Mouse (Mus musculus) MEL (cell line): ENCODE results near the gene Grm2. TPM values are rescaled to one million over a fixed set of nuclear protein-coding genes. Genes with fewer than 3 reads are reported as not detected.

Experiments used
- DNase-seq: peaks from one replicate; pipeline ENCODE4 v3.0.0; 2011; ENCODE audit warnings: low read depth, low spot score
- H3K27ac ChIP-seq: 2 replicates; pipeline ENCODE4 v1.5.1; 2012; ENCODE audit warnings: low read depth, mild to moderate bottlenecking, control low read depth, low read length, moderate library complexity; ENCODE audit not compliant: control insufficient read depth
- H3K27me3 ChIP-seq, 2 experiments: fragments of 150-350 bp in 1 of 2; sonication (generic) in 1 of 2; 2 replicates each; pipeline ENCODE4 v1.6.1; 2012; ENCODE audit warnings: low read length in 2 of 2, mild to moderate bottlenecking in 2 of 2, improper control_type of control experiment in 1 of 2, moderate library complexity in 1 of 2; ENCODE audit not compliant: insufficient read depth in 2 of 2, control insufficient read depth in 1 of 2
- H3K36me3 ChIP-seq, 2 experiments: 2 replicates each; pipeline ENCODE4 v1.6.1; 2012 to 2014; ENCODE audit warnings: low read length in 2 of 2, improper control_type of control experiment in 1 of 2, inconsistent platforms in 1 of 2, mild to moderate bottlenecking in 1 of 2; ENCODE audit not compliant: insufficient read depth in 2 of 2, control insufficient read depth in 1 of 2
- H3K4me1 ChIP-seq, 2 experiments: fragments of 150-350 bp in 1 of 2; sonication (generic) in 1 of 2; 2 replicates each; pipeline ENCODE4 v1.6.1; 2012; ENCODE audit warnings: low read length in 2 of 2, improper control_type of control experiment in 1 of 2, mild to moderate bottlenecking in 1 of 2; ENCODE audit not compliant: insufficient read depth in 2 of 2, control insufficient read depth in 1 of 2
- H3K4me3 ChIP-seq, 2 experiments: fragments of 150-350 bp in 1 of 2; sonication (generic) in 1 of 2; 2 replicates each; pipeline ENCODE4 v1.5.1; 2012; ENCODE audit warnings: low read depth in 2 of 2, low read length in 2 of 2, mild to moderate bottlenecking in 2 of 2, moderate library complexity in 2 of 2, control low read depth in 1 of 2, improper control_type of control experiment in 1 of 2; ENCODE audit not compliant: control insufficient read depth in 1 of 2, insufficient read depth in 1 of 2
- H3K79me2 ChIP-seq: 2 replicates; pipeline ENCODE4 v1.6.1; 2012; ENCODE audit warnings: mild to moderate bottlenecking, low read length, moderate library complexity; ENCODE audit not compliant: control insufficient read depth, poor library complexity, insufficient read depth
- H3K9ac ChIP-seq: 2 replicates; pipeline ENCODE4 v1.6.1; 2012; ENCODE audit warnings: low read depth, mild to moderate bottlenecking, control low read depth, low read length, moderate library complexity; ENCODE audit not compliant: control insufficient read depth, poor library complexity, severe bottlenecking
- H3K9me3 ChIP-seq: fragments of 150-350 bp; sonication (generic); replicated peaks from 2 replicates; pipeline ENCODE4 v1.6.1; 2012; ENCODE audit warnings: mild to moderate bottlenecking, low read length, improper control_type of control experiment, moderate library complexity; ENCODE audit not compliant: insufficient read depth
- CHD2 ChIP-seq: IDR thresholded peaks from 2 replicates; pipeline ENCODE4 v1.6.1; 2011; ENCODE audit warnings: low read length, improper control_type of control experiment
- CTCF ChIP-seq, 3 experiments: IDR thresholded peaks in 2 of 3; conservative IDR thresholded peaks in 1 of 3; 2 replicates each; pipeline ENCODE4 v1.5.1; 2011 to 2012; ENCODE audit warnings: low read length in 3 of 3, low read depth in 2 of 3, mild to moderate bottlenecking in 2 of 3, improper control_type of control experiment in 1 of 3, inconsistent platforms in 1 of 3, mixed read lengths in 1 of 3, moderate library complexity in 1 of 3; ENCODE audit not compliant: control insufficient read depth in 1 of 3, insufficient read depth in 1 of 3, poor library complexity in 1 of 3, severe bottlenecking in 1 of 3
- E2F4 ChIP-seq: IDR thresholded peaks from 2 replicates; pipeline ENCODE4 v1.6.1; 2011; ENCODE audit warnings: low read depth, low read length, improper control_type of control experiment, borderline replicate concordance
- ELF1 ChIP-seq: IDR thresholded peaks from 2 replicates; pipeline ENCODE4 v1.6.1; 2014; ENCODE audit warnings: low read depth, mild to moderate bottlenecking, inconsistent platforms, low read length, improper control_type of control experiment, moderate library complexity
- EP300 ChIP-seq, 2 experiments: IDR thresholded peaks; 2 replicates each; pipeline ENCODE4 v1.6.1; 2011; ENCODE audit warnings: improper control_type of control experiment in 2 of 2, low read length in 2 of 2, low read depth in 1 of 2, mild to moderate bottlenecking in 1 of 2
- ETS1 ChIP-seq: IDR thresholded peaks from 2 replicates; pipeline ENCODE4 v1.6.1; 2012; ENCODE audit warnings: low read depth, mild to moderate bottlenecking, inconsistent platforms, low read length, improper control_type of control experiment, moderate library complexity
- HCFC1 ChIP-seq: IDR thresholded peaks from 2 replicates; pipeline ENCODE4 v1.6.1; 2012; ENCODE audit warnings: low read depth, mild to moderate bottlenecking, inconsistent platforms, low read length, improper control_type of control experiment, moderate library complexity
- JUND ChIP-seq: IDR thresholded peaks from 2 replicates; pipeline ENCODE4 v1.6.1; 2011; ENCODE audit warnings: low read depth, mild to moderate bottlenecking, improper control_type of control experiment, low read length
- MAFK ChIP-seq: IDR thresholded peaks from 2 replicates; pipeline ENCODE4 v1.6.1; 2011; ENCODE audit warnings: low read depth, mild to moderate bottlenecking, low read length, improper control_type of control experiment, borderline replicate concordance
- MAX ChIP-seq: IDR thresholded peaks from 2 replicates; pipeline ENCODE4 v1.6.1; 2011; ENCODE audit warnings: low read length, improper control_type of control experiment
- MEF2A ChIP-seq: IDR thresholded peaks from 2 replicates; pipeline ENCODE4 v1.6.1; 2014; ENCODE audit warnings: low read depth, mild to moderate bottlenecking, inconsistent platforms, low read length, improper control_type of control experiment; ENCODE audit not compliant: poor library complexity, insufficient replicate concordance, severe bottlenecking; ENCODE audit errors: extremely low read depth
- MYC ChIP-seq: IDR thresholded peaks from 2 replicates; pipeline ENCODE4 v1.6.1; 2011; ENCODE audit warnings: low read depth, mild to moderate bottlenecking, low read length, improper control_type of control experiment, moderate library complexity
- POLR2AphosphoS2 ChIP-seq: IDR thresholded peaks from 2 replicates; pipeline ENCODE4 v1.6.1; 2011; ENCODE audit warnings: low read length, improper control_type of control experiment
- POLR2AphosphoS5 ChIP-seq: IDR thresholded peaks from 2 replicates; pipeline ENCODE4 v1.6.1; 2012; ENCODE audit warnings: low read depth, borderline replicate concordance, mild to moderate bottlenecking, inconsistent platforms, low read length, moderate library complexity, mixed read lengths
- RAD21 ChIP-seq: IDR thresholded peaks from 2 replicates; pipeline ENCODE4 v1.6.1; 2011; ENCODE audit warnings: mild to moderate bottlenecking, low read depth, low read length, improper control_type of control experiment
- RCOR1 ChIP-seq: IDR thresholded peaks from 2 replicates; pipeline ENCODE4 v1.6.1; 2012; ENCODE audit warnings: low read depth, mild to moderate bottlenecking, inconsistent platforms, low read length, improper control_type of control experiment
- SIN3A ChIP-seq: IDR thresholded peaks from 2 replicates; pipeline ENCODE4 v1.6.1; 2012; ENCODE audit warnings: low read length, improper control_type of control experiment, inconsistent platforms
- SMC3 ChIP-seq: IDR thresholded peaks from 2 replicates; pipeline ENCODE4 v1.6.1; 2011; ENCODE audit warnings: low read depth, low read length, improper control_type of control experiment
- TAL1 ChIP-seq: IDR thresholded peaks from 2 replicates; pipeline ENCODE4 v1.6.1; 2012; ENCODE audit warnings: mild to moderate bottlenecking, inconsistent platforms, low read length, moderate library complexity, mixed read lengths
- TBP ChIP-seq: IDR thresholded peaks from 2 replicates; pipeline ENCODE4 v1.8.0; 2011; ENCODE audit warnings: low read depth, low read length, improper control_type of control experiment
- UBTF ChIP-seq: IDR thresholded peaks from 2 replicates; pipeline ENCODE4 v1.6.1; 2012; ENCODE audit warnings: low read depth, mild to moderate bottlenecking, inconsistent platforms, low read length, improper control_type of control experiment, moderate library complexity, borderline replicate concordance; ENCODE audit not compliant: insufficient read depth
- USF1 ChIP-seq: IDR thresholded peaks from 2 replicates; pipeline ENCODE4 v1.6.1; 2014; ENCODE audit warnings: low read depth, mild to moderate bottlenecking, inconsistent platforms, low read length, improper control_type of control experiment, moderate library complexity
- ZC3H11A ChIP-seq: IDR thresholded peaks from 2 replicates; pipeline ENCODE4 v1.6.1; 2012; ENCODE audit warnings: low read depth, mild to moderate bottlenecking, inconsistent platforms, low read length, improper control_type of control experiment
- ZKSCAN1 ChIP-seq: IDR thresholded peaks from 2 replicates; pipeline ENCODE4 v1.6.1; 2012; ENCODE audit warnings: low read depth, mild to moderate bottlenecking, inconsistent platforms, low read length, improper control_type of control experiment, moderate library complexity
- ZMIZ1 ChIP-seq: IDR thresholded peaks from 2 replicates; pipeline ENCODE4 v1.6.1; 2012; ENCODE audit warnings: low read depth, mild to moderate bottlenecking, inconsistent platforms, low read length, improper control_type of control experiment, moderate library complexity
- ZNF384 ChIP-seq: IDR thresholded peaks from 2 replicates; pipeline ENCODE4 v1.6.1; 2012; ENCODE audit warnings: low read depth, mild to moderate bottlenecking, inconsistent platforms, low read length, improper control_type of control experiment
- polyA plus RNA-seq, 2 experiments: library from polyadenylated mRNA; stranded (reverse) in 1 of 2; unstranded in 1 of 2; fragments of >175 nt in 1 of 2; fragments of >200 nt in 1 of 2; gene quantifications; 2 replicates each; pipeline versions ENCODE4 v1.2.1 to v1.2.4; 2012; ENCODE audit warnings: low replicate concordance in 2 of 2, low read depth in 1 of 2; ENCODE audit not compliant: insufficient read length in 2 of 2, insufficient read depth in 1 of 2, missing spikeins in 1 of 2
- total RNA-seq: library from RNA; depleted of rRNA; stranded (reverse); fragments of 300-350 nt; gene quantifications from 2 replicates; pipeline ENCODE4 v1.2.3, GENCODE M21; 2012

The Grm2 gene
- total and polyA plus RNA-seq, 3 experiments: not detected

DNA sequence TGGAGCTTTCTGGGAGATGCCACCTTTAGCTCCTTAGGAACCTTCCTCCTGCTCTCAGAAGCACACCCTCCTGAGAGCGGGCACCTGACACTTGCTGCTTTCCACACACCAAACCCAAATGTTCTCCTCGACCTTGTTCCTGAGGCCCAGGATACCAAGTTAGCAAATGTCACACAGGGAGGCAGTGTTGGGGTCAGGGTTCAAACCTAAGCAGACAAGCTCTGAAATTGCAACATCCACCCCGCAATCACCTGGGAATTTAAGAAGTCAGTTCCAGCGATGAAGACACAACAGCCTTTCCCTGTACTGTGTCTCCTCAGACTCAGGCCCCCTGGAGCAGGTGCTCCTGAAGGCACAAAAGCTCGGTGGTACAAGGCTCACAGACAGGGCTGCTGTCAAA, 21.8 kb upstream of the Grm2 start:
- Histone ChIP-seq H3K27me3 (no peaks in the 10 kb centered on the region), H3K4me1 (peaks cover 0 to 1% of the 10 kb centered on the region in 2 experiments; a peak in 1 of 4 replicates), H3K9ac (no peak overlapping the region), H3K27ac (no peak overlapping the region), H3K9me3 (no peaks in the 10 kb centered on the region), H3K4me3 (no peak overlapping the region), H3K79me2 (no peaks in the 10 kb centered on the region), H3K36me3 (peaks cover 0 to 4% of the 10 kb centered on the region in 2 experiments)
- DNase-seq: no peak
- TF ChIP-seq TBP (no peak), POLR2AphosphoS2 (no peak), ZKSCAN1 (no peak), CHD2 (no peak), USF1 (no peak), ETS1 (no peak), E2F4 (no peak), TAL1 (no peak), ELF1 (no peak), SIN3A (no peak), RCOR1 (no peak), EP300 (IDR thresholded peaks at IDR 0.05; ENCODE audit: low read depth in 1 of 2, low read length in 2 of 2) (no peak), UBTF (no peak), CTCF (IDR thresholded peaks at IDR 0.05 in 2 of 3, conservative IDR thresholded peaks at IDR 0.05 in 1 of 3; ENCODE audit: control insufficient read depth in 1 of 3, insufficient read depth in 1 of 3, low read depth in 2 of 3, low read length in 3 of 3, poor library complexity in 1 of 3, severe bottlenecking in 1 of 3) (no peak), POLR2AphosphoS5 (no peak), ZNF384 (no peak), MYC (no peak)
- TF ChIP-seq, all 39 proteins: peak for 0

DNA sequence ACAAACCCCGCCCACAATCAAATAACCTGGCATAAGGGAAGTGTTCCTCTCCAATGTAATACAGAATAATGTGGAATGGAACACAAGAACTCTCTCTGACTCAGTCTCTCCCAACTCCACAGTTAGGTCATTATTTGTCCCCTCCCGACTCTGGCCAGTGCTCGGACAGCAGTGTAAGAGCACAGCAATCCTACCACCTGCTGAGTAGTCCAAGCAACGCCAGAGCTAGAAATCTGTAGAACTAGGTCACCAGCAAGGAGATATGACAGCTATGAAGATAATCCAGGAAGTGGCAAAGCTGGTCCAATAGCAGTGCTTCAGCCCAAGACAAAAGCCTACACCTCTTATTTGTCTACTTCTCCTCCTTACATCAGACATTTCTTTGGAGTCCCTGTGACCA, 20.7 kb upstream of the Grm2 start:
- no peaks in the 10 kb centered on the region for H3K79me2 ChIP-seq
- no peak overlapping the region for H3K27ac ChIP-seq
- H3K27me3 ChIP-seq: no peaks in the 10 kb centered on the region
- no peaks in the 10 kb centered on the region for H3K9me3 ChIP-seq
- no peak overlapping the region for H3K4me3 ChIP-seq
- H3K9ac ChIP-seq: no peak overlapping the region
- peaks cover 0 to 1% of the 10 kb centered on the region in 2 experiments; a peak in 1 of 4 replicates for H3K4me1 ChIP-seq
- H3K36me3 ChIP-seq: peaks cover 0 to 4% of the 10 kb centered on the region in 2 experiments
- no peak for DNase-seq
- TF ChIP-seq SMC3 (no peak), USF1 (no peak), RAD21 (no peak), JUND (no peak), ZC3H11A (no peak), HCFC1 (no peak), ZMIZ1 (no peak), ETS1 (no peak), ZNF384 (no peak), CTCF (IDR thresholded peaks at IDR 0.05 in 2 of 3, conservative IDR thresholded peaks at IDR 0.05 in 1 of 3; ENCODE audit: control insufficient read depth in 1 of 3, insufficient read depth in 1 of 3, low read depth in 2 of 3, low read length in 3 of 3, poor library complexity in 1 of 3, severe bottlenecking in 1 of 3) (no peak), RCOR1 (no peak), CHD2 (no peak), ZKSCAN1 (no peak), MAX (no peak), MAFK (no peak), MEF2A (no peak)
